Mouse (Mus musculus): ENCODE data around the gene Lrrc14b. TPM values are rescaled to one million over a fixed set of nuclear protein-coding genes. Genes with fewer than 3 reads are reported as not detected.

Gene Lrrc14b
- 0.17 TPM in 2 replicates for total RNA-seq (2012; rRNA removed)
- total RNA-seq (2014; rRNA removed), result not detected in 2 replicates
- not detected in 2 replicates for polyA plus RNA-seq (2012; ENCODE audit: insufficient read length, low read depth)

DNA sequence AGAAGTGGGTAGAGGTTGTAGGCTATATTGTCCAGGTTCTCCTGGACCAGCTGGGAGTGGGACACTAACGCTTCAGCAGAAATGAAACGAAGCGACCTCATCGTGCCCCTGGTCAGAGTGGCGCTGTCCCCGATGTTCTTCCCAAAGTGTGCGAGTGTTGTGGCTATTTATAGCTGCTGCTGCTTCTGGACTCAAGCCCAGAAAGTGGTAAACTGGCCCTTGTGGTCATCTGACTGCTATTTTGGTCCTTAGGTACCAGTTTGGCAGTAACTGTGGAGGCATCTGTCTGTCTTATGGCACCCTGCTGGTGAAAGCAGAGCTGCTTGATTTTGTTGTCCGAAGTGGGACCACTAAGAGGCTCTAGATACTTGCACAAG, at the start of gene Lrrc14b:
Lrrc14b (minus strand) TSS at position 147 of the 377 bp plus-strand sequence.
- dilution Hi-C loops (cut with MboI; ENCODE audit: extremely low pct_ligation_motif_present, extremely low pct_unique_long_range_greater_than_20kb, low sequenced_read_pairs) (no loop called here), in situ Hi-C loops (cut with MboI; ENCODE audit: low pct_ligation_motif_present, low pct_unique_long_range_greater_than_20kb, low sequenced_read_pairs) (no loop called here)
- H3K27ac ChIP-seq (ENCODE audit: insufficient read depth, low read depth), result no peak within 1 kb of the TSS
- no peaks in the 10 kb centered on the region for H3K27me3 ChIP-seq (replicated peaks)
- no peak within 1 kb of the TSS for H3K9ac ChIP-seq (ENCODE audit: insufficient read depth, low read depth)
- no peak within 1 kb of the TSS for H3K4me2 ChIP-seq (ENCODE audit: insufficient read depth, low read depth, poor library complexity, severe bottlenecking)
- TF ChIP-seq POLR2AphosphoS2 (IDR thresholded peaks at IDR 0.05; ENCODE audit: low read depth, low read length) (no peak), MAZ (IDR thresholded peaks at IDR 0.05; ENCODE audit: low read depth, low read length) (no peak), HCFC1 (IDR thresholded peaks at IDR 0.05; ENCODE audit: low read depth, low read length) (no peak), TCF12 (IDR thresholded peaks at IDR 0.05; ENCODE audit: low read depth, low read length) (no peak), RAD21 (IDR thresholded peaks at IDR 0.05; ENCODE audit: low read depth, low read length) (no peak), UBTF (IDR thresholded peaks at IDR 0.05; ENCODE audit: low read depth, low read length) (no peak), JUN (IDR thresholded peaks at IDR 0.05; ENCODE audit: insufficient read depth, low read depth, low read length) (no peak), MAX (IDR thresholded peaks at IDR 0.05; ENCODE audit: low read length) (no peak), IRF4 (IDR thresholded peaks at IDR 0.05; ENCODE audit: low read depth, low read length) (no peak), ZKSCAN1 (IDR thresholded peaks at IDR 0.05; ENCODE audit: borderline replicate concordance, low read depth, low read length) (no peak), NRF1 (IDR thresholded peaks at IDR 0.05; ENCODE audit: low read depth, low read length) (no peak), ELF1 (IDR thresholded peaks at IDR 0.05; ENCODE audit: low read depth, low read length) (no peak), MEF2A (IDR thresholded peaks at IDR 0.05; ENCODE audit: borderline replicate concordance, low read depth, low read length) (no peak), JUND (conservative IDR thresholded peaks at IDR 0.05; ENCODE audit: low read depth, low read length) (no peak), RCOR1 (conservative IDR thresholded peaks at IDR 0.05; ENCODE audit: low read depth, low read length) (no peak)
- DNase-seq (ENCODE audit: extremely low read depth), result no peak
- H3K4me3 ChIP-seq (replicated peaks in 1 of 3; ENCODE audit: low read depth in 2 of 3, low read length in 2 of 3, poor library complexity in 1 of 3), result no peak within 1 kb of the TSS
- no peaks in the 10 kb centered on the region for H3K9me3 ChIP-seq (replicated peaks; ENCODE audit: low read length)
- H3K79me2 ChIP-seq (replicated peaks; ENCODE audit: control insufficient read depth, extremely low read depth, insufficient read depth, poor library complexity, severe bottlenecking), result no peaks in the 10 kb centered on the region; the same call in 1 of the 2 replicates
- H3K36me3 ChIP-seq (replicated peaks in 1 of 2; ENCODE audit: control insufficient read depth in 1 of 2, insufficient read depth in 1 of 2, low read length in 1 of 2), result peaks cover 17 to 45% of the 10 kb centered on the region in 2 experiments
- peaks cover 0 to 11% of the 10 kb centered on the region in 2 experiments; a peak in 2 of 4 replicates for H3K4me1 ChIP-seq (ENCODE audit: control insufficient read depth in 1 of 2, insufficient read depth in 2 of 2)

DNA sequence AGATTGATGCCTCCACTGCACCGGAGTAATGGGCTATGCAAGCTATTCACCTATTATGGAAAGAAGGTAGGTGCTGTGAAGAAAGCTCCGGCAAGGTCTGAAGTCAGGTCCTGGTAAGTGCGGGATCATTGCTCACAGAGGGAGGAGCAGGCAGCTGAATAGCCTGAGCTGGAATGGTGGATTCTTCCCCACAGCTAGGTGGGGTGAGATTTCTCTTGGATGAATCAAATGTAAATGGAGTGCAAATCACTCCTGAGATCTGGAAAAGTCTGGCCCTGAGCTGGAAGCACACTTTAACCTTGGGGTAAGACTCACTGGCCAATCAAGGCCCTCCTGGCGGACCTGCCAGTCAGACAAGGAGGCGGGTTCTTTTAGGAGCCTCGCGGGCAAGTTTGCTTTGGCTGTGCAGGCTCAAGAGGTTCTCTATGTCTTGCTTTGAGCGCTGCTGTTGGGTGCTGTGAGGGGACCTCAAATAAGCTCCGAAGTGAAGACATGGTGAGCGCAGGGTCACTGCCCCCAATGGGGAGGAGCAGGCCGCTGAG, 35.6 kb upstream of the Lrrc14b start, which contains the start of gene Ftl1-ps1:
Ftl1-ps1 (plus strand) TSS at position 397 of the 542 bp plus-strand sequence.
- no peaks in the 10 kb centered on the region for H3K9me3 ChIP-seq (replicated peaks; ENCODE audit: low read length)
- H3K36me3 ChIP-seq (replicated peaks in 1 of 2; ENCODE audit: control insufficient read depth in 1 of 2, insufficient read depth in 1 of 2, low read length in 1 of 2), result no peaks in the 10 kb centered on the region
- no peak within 1 kb of the TSS for H3K4me3 ChIP-seq (replicated peaks in 1 of 3; ENCODE audit: low read depth in 2 of 3, low read length in 2 of 3, poor library complexity in 1 of 3)
- TF ChIP-seq EP300 (IDR thresholded peaks at IDR 0.05; ENCODE audit: low read length) (no peak), KAT2A (IDR thresholded peaks at IDR 0.05; ENCODE audit: insufficient replicate concordance, low read length) (no peak), POLR2A (IDR thresholded peaks at IDR 0.05; ENCODE audit: low read depth, low read length) (no peak), TCF12 (IDR thresholded peaks at IDR 0.05; ENCODE audit: low read depth, low read length) (no peak), MXI1 (IDR thresholded peaks at IDR 0.05; ENCODE audit: low read depth, low read length) (no peak), ZKSCAN1 (IDR thresholded peaks at IDR 0.05; ENCODE audit: borderline replicate concordance, low read depth, low read length) (no peak), MAZ (IDR thresholded peaks at IDR 0.05; ENCODE audit: low read depth, low read length) (no peak), JUN (IDR thresholded peaks at IDR 0.05; ENCODE audit: insufficient read depth, low read depth, low read length) (no peak), GABPA (IDR thresholded peaks at IDR 0.05; ENCODE audit: insufficient replicate concordance, low read depth, low read length) (no peak), POLR2AphosphoS2 (IDR thresholded peaks at IDR 0.05; ENCODE audit: low read depth, low read length) (no peak), ZMIZ1 (IDR thresholded peaks at IDR 0.05; ENCODE audit: low read depth, low read length) (no peak), HCFC1 (IDR thresholded peaks at IDR 0.05; ENCODE audit: low read depth, low read length) (no peak), MYC (IDR thresholded peaks at IDR 0.05; ENCODE audit: low read depth, low read length) (no peak), CHD1 (IDR thresholded peaks at IDR 0.05; ENCODE audit: low read depth, low read length) (no peak)
- peaks cover 3% of the 10 kb centered on the region for H3K27me3 ChIP-seq (replicated peaks)
- H3K27ac ChIP-seq (ENCODE audit: insufficient read depth, low read depth), result no peak within 1 kb of the TSS
- DNase-seq (ENCODE audit: extremely low read depth), result no peak
- in situ Hi-C loops (cut with MboI; ENCODE audit: low pct_ligation_motif_present, low pct_unique_long_range_greater_than_20kb, low sequenced_read_pairs), result no loop called here
- H3K79me2 ChIP-seq (replicated peaks; ENCODE audit: control insufficient read depth, extremely low read depth, insufficient read depth, poor library complexity, severe bottlenecking), result no peaks in the 10 kb centered on the region
- H3K4me2 ChIP-seq (ENCODE audit: insufficient read depth, low read depth, poor library complexity, severe bottlenecking), result peak within 1 kb of the TSS; percentile 2; the same call in 1 of the 2 replicates
- H3K9ac ChIP-seq (ENCODE audit: insufficient read depth, low read depth), result no peak within 1 kb of the TSS
- H3K4me1 ChIP-seq (ENCODE audit: control insufficient read depth in 1 of 2, insufficient read depth in 2 of 2), result no peaks in the 10 kb centered on the region
- dilution Hi-C loops (cut with MboI; ENCODE audit: extremely low pct_ligation_motif_present, extremely low pct_unique_long_range_greater_than_20kb, low sequenced_read_pairs), result no loop called here

Data from CH12.LX (cell line).